Mouse (Mus musculus) lung, postnatal 4 days (tissue): Measurements from ENCODE around the gene Hacd3.

Source experiments
- DNase-seq, 2 experiments: peaks; one replicate each; pipeline ENCODE4 v3.0.0; 2021

Gene Hacd3

DNA sequence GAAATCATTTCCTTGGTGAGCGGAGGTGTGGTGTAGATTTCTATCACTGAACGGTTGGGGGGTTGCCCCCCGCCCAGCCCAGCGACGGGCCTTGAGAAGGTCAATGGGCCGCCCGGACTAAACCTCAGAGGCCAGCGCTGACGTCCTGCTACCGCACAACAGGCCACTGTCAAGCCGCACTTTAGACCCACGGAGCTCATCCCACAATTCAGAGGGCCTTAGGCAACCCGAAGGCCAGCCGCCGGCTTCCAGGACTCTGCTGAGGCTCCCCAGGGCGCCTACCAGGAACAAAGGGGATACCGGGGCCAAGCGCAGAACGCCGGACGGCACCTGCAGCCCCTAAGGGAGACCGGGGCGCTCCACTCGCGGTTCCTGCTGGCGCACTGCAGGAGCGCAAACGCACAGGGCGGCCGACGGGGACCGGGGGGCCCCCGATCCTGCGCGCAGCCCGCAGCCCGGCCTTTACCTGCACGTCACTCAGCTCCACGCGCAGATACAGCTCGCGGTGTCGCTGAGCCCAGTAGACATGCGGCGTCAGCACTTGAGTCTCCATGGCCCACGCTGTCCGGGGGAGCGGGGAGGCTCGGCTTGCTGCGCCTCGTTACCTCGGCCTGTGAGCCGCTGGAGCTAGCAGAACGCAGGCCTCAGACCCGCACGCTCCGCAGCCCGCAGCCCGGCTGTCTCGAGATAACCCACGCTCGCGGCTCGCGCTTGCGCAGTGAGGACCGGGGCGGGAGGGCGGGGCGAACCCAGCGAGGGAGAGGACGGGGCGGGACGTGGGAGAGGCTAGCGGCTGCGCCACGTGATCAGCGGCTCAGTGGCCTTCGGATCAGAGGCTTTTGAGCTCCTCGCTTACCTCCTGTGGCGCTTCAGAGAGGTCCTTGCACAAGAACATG is at the start of gene Hacd3:
TSS of gene Hacd3 (minus strand) at position 703 of the 896 bp plus-strand sequence.
- peak; percentile 90 to 93 for DNase-seq

GRCm38 (mm10) chr9:65070587-65070986 is 49.1 kb upstream of the Hacd3 start:
- DNase-seq: no peak

DNA sequence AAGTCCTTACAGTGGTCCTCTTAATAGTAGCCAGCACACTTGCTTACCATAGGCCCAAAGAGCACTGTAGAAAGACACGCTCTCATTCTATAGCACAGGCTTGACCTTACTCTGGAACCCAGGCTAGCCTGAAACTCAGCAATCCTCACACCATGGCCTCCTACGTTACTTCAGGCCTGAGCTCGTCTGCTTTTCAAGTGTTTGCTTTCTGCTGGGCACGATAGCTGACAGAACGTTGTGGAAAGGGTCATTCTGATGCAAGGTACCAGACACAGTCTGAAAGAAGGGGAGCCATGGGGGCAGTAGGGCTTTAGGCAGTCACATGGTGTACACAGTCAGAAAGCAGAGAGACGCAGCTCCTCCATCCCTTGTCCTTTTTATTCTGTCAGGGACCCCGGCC is 42.8 kb upstream of the Hacd3 start:
- DNase-seq: no peak

DNA sequence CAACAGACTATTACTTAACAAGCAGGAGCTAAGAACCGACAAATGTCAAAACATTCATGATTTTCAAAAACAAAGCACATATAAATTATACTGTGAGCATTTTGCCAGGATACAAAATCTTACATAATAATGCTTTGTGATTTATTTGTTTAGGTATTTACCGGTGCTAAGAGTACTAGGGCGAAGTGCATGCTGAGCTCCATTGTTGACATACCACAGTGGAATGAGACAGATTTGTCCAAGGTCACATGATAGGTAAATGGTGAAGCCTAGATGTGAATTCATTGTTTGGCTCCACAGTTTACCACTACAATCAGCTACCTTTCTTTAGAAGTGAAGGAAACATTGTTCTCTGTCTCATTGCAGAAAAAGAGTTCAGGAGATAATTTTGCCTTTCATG is 29.5 kb upstream of the Hacd3 start:
- no peak for DNase-seq

- no peak for DNase-seq
Observed at GRCm38 (mm10) chr9:65049422-65049821, 27.9 kb upstream of the Hacd3 start.

DNA sequence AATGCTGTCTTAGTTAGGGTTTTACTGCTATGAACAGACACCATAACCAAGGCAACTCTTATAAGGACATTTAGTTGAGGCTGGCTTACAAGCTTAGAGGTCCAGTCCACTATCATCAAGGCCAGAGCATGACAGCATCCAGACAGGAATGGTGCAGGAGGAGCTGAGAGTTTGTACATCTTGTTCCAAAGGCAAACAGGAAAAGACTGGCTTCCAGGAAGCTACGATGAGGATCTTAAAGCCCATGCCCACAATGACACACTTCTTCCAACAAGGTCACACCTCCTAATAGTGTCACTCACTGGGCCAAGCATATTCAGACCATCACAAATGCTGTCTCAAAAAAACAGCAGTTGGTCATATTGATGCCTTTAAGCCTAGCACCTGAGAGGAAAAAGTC is 25.5 kb upstream of the Hacd3 start:
- no peak for DNase-seq

GRCm38 (mm10) chr9:65041430-65041829 is 19.9 kb upstream of the Hacd3 start:
- DNase-seq: no peak

DNA sequence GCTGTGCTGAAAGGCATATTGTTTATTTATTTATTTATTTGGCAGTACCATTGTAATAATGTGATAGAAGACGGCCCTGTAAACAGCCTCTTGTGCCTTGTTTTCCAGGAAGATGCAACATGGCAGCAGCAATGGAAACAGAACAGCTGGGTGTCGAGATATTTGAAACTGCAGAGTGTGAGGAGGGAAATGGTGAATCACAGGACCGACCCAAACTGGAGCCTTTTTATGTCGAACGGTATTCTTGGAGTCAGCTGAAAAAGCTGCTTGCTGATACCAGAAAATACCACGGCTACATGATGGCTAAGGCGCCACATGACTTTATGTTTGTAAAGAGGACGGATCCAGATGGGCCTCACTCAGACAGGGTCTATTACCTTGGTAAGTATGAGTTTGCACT is 15.4 kb upstream of the Hacd3 start:
- no peak for DNase-seq

- DNase-seq: peak; percentile 27 to 53
Observed at GRCm38 (mm10) chr9:65036456-65036855, 15.0 kb upstream of the Hacd3 start.

DNA sequence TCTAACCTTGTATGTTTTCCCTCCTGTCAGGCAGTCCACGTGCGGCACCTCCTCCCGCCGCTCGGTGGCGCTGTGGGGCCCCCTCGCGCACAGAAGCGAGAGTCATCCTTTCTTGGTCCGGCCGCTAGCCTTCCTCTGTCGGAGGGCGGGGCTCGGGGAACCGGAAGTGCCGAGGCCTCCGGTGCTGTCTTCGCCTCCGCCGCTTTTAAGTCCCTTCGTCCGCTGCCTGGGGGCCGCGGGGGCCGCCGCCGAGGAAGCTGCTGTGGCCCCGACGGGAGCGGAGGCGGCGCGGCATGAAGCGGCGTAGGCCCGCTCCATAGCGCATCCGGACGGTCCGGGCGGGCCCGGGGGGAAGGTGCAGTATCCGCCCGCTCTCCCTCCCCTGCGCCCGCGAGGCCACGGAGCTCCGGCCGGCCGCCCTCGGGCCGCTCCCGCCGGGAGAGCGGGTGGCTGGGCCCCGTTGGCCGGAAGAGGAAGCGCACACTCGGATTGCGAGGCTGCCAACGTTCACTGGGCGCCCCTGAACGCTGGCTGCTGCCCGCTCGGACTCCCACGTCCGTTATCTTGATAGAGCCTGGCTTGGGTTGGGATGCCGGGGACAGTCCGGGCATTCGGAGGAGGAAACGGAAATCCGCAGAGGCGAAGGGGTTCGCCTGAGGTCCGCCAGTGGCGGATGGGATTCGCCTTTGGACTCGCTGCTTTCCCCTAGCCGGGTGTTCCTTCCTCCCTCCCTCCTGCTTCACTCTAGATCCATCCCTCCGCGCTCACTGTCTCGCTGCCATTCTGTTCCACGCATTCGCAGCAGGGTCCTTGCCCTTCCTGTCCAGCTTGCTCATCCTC is 11.0 kb upstream of the Hacd3 start, which contains the start of gene Dpp8:
TSS of gene Dpp8 (plus strand) at position 146 of the 840 bp plus-strand sequence.
- peak; percentile 95 for DNase-seq

DNA sequence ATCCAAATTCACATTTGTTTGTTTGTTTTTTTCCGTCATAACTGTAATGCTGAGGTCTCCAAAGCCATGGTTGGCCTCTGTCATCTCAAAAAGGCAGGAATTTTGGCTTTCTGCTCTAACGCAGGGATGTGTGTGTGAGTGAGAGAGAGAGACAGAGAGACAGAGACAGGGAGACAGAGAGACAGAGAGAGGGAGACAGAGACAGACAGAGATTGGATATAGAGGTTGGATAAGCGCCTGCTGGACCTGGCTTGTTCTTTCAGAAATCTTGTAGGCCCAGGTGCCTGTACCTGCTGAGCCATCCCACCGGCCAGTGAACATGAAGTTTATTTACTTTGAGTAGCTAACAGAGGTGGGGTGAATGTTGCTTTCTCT is 10.4 kb upstream of the Hacd3 start:
- no peak for DNase-seq

GRCm38 (mm10) chr9:65031355-65031754 is 9.9 kb upstream of the Hacd3 start:
- DNase-seq: peak; percentile 34 to 35

DNA sequence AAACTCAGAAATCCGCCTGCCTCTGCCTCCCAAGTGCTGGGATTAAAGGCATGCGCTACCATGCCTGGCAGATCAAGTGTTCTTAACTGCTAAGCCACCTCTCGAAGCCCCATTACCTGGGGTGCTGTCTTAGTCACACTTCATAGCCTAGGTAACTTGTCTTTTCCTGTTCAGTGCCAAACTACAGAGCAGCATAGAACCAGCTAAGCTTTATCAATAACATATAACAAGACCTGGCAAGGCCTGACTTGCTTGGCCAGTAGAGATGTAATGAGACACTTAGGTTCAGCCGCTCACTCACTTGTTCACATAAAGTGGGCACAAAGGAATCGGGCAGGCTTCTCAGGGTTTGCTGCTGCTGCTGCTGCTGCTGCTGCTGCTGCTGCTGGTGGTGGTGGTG is 6.8 kb upstream of the Hacd3 start:
- DNase-seq: no peak

- no peak for DNase-seq
Observed at GRCm38 (mm10) chr9:65027241-65027640, 5.7 kb upstream of the Hacd3 start.

GRCm38 (mm10) chr9:65023447-65023846 is 2.0 kb upstream of the Hacd3 start:
- no peak for DNase-seq

DNA sequence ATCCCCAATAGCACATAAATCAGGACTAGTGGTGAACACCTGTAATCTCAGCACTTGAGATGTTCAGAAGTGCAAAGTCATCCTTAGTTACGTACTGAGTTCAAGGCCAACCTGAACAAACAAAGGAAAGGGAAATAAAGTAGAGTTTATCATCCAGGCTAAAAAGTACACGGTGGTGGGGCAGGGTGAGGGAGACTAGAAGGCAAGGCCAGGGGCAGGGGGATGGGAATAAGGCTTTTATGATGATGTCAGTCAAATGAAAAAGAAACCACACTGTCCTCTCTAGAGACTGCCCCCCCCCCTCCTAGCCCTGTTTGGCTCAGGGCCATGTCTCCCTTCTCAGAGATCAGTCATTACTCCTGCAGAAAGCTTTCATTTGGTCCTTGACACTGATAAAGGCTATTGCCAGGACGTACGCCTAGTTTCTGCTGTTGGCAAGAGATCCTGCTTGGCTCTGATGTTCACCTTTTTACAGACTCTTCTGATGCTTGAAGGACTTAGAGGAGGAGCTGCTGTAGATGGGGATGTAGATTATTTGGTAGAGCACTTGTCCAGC is 1.2 kb upstream of the Hacd3 start:
- DNase-seq: peak in 1 of 2 experiments; percentile 12

DNA sequence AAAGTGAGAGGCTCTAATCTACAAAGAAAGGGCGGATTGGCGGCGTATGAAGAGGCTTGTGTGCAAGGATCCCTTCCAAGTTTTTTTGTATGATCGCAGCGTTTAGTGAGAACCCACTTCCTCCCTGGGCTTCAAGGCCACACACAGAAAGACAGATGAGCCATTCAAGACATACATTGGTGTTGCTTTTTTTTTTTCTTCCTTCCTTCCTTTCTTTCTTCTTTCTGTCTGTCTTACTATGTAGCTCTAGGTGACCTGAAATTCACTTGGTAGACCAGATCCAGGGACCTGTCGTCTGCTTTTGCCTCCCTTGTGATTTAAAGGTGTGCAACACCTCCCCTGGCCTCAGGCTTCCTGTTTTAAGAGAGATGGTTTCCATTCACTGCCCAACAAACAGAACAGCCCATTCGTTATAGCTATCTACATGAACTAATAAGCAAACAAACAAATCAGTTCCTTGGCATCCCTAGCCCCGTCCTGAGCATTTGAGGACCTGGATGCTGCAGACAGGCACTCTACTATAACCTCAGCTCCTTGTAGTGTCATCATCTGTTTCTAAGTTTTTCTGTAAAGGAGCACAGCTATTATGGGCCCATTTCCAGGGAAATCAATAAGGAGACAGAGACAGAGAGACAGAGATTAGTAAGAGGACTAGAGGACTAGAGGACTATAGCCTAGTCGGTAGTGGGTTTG is 540 bp upstream of the Hacd3 start:
- DNase-seq: no peak

DNA sequence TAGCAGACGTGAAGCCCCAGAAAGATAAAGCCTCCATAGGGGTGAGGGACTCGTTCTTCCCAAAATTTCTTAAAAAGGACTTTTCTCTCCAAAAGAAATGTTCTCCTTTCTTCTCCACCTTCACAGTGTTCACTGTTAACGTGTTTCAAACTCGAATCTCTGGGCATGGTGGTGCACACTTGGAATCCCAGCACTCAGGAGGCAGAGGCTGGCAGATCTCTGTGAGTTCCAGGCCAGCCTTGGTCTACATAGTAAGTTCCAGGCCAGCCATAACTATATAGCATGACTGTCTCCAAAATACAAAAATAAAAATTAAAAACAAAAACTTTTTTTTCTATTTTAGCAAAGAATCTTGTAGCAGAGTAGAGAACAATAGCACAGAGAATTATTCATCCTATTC is 1.4 kb downstream of the Hacd3 start:
- no peak for DNase-seq

DNA sequence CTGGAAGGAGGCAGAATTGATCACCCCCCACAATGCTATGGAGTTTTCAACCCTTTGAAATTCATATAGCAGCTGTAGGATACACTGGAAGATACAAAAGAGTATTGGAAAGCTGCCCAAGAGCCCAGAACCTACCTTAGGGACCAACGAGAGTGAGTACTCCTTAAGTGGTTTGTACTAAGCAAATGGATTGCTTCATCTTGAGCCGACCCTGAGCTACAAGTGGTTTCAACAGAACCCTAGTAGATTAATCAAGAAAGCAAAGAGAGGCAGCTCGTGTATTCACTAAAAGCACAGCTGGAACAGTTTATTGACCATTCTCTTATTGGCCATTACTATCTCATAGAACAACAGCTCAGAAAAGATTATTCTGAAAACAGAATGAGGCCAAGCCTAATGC is 2.3 kb downstream of the Hacd3 start:
- no peak for DNase-seq

GRCm38 (mm10) chr9:65018588-65019121 is 2.8 kb downstream of the Hacd3 start:
- no peak for DNase-seq

DNA sequence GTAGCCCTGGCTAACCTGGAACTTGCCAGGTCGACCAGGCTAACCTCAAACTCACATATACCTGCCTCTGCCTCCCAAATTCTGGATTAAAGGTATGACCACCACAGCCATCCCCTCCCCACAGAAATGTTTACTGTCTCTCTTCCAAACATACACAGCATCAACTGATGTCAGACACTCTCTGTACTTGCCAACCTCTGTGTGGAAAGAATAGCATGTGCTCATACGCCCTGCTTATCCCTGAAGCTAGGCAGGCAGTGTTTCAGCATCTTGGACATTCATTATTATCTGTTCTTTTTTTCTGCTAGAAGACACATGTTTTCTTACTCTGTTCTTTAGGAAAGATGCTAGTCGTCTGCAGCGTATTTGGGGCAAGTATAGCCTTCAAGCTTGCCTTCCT is 3.6 kb downstream of the Hacd3 start:
- no peak for DNase-seq

- no peak for DNase-seq
Observed at GRCm38 (mm10) chr9:65016978-65017827, 4.3 kb downstream of the Hacd3 start.
